Mouse (Mus musculus): ENCODE measurements around the gene Lyrm9.

Gene Lyrm9

DNA sequence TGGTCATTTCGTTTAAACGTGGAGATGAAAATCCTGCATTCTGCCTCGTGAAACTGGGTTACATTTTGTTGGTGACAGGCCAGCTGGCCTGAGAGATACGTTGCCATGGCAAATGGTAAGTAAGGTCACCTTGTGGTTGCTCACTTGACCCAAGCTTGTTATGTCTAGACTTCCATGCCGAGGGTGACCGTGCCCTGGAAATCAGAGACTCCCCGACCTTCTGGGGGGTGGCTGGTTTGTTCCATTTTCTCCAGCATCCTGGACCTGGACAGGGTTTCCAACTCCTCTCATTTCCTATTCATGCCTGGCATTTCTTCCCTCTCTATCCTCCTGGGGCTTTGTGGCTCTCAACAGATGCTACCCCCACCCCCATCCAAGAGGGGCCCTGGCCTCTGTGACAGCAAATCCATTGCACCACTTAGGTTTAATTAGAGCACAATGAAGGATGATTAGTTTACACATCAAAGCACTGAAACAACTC lies 11.9 kb upstream of the Lyrm9 start:
- peak; percentile 66 for DNase-seq (ENCODE audit: inconsistent ontology term)

DNA sequence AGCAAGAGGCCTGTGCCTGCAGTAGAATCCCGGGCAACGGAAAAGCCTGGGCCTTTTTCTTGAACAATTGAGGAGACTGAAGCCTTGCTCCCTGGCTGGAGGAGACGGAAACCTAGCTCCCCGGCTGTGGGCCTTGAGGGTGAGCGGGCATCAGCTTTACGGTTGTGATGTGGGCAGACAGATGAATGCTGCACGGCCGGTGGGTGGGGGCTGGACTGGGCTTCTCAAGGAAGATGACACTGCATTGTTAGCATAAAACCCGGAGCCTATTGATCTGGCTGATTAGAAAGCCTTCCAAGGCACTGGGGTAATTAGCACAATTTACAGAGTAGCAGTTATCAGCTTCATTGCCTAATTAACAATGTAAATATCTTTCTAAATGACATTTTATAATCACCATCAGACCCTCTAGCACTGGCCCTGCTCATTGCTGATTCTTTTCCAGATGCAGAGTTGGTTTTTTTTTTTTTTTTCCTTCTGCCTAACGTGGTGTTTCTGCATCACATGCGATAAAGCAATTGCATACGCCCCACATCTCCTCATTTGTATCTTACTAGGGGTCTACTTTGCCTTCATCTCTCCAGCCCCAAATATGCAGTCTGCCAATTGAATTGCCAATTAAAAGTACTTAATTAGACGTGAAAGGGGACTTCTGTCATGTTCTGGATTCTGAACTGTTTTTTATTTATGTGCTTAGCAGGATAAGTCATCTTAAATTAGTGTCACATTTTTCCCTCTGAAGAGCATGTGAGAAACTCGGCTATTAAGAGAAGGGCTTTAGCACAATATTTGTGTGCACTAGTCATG lies 10.2 kb upstream of the Lyrm9 start:
- DNase-seq (ENCODE audit: inconsistent ontology term) = peak; percentile 58

DNA sequence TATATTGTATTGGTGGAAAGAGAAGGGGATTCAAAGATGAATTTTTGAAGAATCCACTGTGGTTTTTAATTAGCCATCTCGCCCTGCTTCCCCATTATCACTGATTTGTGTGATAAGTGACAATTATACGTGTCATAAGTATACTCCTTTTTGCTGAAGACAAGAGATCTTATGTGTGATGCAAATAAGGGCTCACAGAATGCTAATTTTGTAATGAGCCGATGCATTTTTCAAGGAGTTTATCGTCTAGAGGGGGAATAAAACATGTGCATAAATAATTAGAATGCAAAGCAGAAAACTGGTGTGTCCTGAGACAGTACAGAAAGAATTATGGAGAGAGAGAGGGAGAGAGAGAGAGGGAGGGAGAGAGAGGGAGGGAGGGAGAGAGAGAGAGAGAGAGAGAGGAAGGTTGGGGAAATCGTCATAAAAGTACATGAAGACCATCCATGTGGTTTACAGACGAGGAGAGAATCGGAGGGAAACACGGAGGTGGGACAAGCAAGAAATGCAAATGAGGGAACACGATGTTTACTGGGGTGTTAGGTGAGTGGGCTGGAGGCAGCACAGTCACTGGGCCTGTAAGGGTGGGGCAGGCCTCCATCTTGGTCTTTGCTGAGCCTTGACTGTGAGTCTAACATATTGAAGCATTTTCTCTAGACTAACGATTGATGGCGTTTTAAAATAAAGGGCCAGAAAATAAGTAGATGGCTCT lies 8.9 kb upstream of the Lyrm9 start:
- no peak for DNase-seq (ENCODE audit: inconsistent ontology term)

DNA sequence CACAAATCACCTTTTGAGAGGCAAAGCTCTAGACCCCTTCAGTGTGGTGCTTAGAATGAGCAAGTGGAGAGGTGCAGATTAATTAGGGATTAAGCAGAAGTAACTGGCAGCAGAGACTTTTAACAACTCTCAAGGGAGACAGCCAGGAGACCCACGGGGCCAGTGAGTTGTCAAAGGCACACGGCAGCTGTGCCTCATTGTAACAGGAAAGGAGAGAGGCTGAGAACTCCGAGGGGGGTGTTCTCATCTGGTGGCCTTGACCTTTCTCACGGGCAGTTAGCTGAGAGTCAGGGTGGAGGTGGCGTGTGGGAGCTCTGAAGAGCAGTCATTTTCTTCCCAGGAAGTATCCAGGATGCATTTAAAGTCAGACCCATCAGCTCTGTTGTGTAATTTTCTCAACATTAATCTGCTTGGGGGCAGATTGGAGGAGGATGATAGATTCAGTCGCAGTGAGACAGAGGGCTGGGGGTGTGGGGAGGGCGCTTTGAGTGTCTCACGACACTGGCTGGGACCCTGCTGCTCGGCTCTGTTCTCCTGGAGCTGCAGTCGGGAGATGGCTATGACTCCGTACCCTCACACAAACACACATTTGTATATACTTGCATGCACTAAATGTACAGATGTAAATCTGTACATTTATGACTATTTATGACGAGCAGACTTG lies 5.9 kb upstream of the Lyrm9 start:
- DNase-seq (ENCODE audit: inconsistent ontology term) = no peak

DNA sequence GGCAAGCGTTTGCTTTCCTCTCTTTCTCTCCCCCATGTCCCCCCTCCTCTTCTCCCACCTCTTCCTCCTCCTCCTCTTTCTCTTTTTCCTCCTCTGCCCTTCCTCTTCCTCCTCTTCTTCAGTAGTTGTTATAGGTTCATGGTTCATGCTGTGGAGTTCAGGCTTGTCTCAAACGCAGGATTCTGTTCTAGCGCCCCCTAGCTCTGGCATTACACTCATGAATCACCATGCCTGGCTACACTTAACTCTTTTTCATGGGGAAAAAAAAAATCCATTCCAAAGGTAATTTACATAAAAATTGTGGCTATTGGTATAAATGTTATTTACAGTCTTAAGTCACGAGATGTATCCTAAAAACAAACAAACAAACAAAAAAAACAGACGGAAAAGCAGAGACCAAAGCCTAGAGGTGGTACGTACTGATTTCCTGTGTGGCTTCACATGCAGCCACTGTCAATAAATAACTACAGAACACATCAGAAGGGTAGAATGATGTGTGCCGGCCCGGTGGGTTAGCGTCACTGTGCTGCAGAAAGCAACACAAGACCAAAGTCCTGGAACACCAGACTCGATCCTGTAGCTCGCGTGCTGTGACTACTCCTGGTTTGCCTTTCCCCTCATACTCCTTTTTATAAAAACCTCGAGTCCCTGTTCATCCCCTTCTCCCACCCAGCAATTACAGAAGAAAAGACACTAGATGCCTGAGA lies 3.4 kb upstream of the Lyrm9 start:
- DNase-seq (ENCODE audit: inconsistent ontology term) = no peak

DNA sequence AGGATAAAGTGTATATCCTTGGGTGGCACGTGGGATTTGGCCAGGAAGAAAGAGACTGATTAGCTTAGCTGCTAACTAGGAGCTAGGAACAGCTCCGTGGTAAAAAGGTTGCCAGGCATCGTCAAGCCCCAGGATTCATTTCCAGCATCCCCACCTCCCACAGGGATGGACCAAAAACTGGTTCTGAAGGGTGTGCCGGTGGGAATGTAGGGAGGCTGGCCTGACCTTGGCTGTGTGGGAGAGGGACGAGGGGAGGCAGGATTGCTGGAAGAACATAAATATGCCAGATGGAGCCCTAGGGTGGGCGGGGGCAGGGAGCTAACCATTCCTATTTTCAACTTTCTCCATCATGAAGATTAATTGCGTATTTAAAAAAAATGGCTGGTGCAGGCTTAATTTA lies 1.2 kb downstream of the Lyrm9 start:
- DNase-seq (ENCODE audit: inconsistent ontology term) = no peak

DNA sequence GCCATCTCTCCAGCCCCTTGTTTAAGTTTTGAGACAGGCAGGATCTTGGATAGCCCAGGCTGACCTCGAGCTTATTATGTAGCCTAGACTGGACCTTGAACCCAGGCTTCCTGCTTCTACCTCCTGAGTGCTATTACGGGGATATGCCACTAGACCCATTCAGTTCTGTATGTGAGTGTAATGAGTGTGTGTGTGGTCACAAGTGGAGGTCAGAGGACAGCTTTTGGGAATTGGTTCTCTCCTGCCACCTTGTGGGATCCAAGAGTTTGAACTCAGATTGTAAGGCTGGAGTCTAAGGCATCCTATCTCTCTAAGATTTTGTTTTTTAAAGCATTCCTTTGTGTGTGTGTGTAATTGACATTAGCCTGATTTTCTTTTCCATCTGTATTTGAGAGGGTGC lies 2.0 kb downstream of the Lyrm9 start:
- peak; percentile 55 for DNase-seq (ENCODE audit: inconsistent ontology term)

DNA sequence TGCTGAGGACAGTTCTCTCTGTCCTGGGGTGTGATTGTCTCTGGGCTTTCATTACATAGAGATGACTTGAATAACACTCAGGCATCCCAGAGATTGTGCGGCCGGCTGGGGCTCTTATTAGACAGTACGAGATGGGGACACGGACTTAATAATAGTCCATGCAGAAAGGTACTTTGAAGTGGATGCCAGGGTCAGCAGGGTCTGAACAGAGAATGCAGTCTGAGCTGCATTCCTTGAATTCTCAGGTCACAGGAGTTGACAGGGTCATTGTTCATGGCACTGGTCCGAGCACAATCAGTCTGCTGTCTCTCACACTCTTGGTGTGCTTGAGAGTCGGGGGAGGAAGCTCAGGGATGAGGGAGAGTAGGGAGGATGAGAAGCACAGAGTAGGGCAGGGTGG lies 3.0 kb downstream of the Lyrm9 start:
- peak; percentile 89 for DNase-seq (ENCODE audit: inconsistent ontology term)

DNA sequence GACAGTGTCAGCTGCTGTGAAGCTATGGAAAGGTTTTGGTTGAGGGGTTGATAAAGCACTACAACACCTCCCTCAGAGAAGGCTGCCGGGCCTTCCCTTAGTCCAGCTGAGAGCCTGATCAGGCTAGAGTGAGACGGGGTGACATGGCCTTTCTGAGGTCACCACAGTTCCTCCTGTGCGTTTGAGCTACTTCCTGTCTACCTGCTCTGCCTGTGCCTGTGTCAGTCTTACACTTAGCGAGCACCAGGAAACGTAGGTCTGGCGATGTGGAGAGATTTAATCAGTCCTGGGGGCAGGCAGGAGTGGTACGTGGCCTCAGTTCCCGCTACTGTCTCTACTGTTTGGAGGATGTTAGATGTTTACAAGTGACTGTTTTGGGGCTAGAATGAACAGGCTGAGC lies 3.8 kb downstream of the Lyrm9 start:
- DNase-seq (ENCODE audit: inconsistent ontology term) = no peak

DNA sequence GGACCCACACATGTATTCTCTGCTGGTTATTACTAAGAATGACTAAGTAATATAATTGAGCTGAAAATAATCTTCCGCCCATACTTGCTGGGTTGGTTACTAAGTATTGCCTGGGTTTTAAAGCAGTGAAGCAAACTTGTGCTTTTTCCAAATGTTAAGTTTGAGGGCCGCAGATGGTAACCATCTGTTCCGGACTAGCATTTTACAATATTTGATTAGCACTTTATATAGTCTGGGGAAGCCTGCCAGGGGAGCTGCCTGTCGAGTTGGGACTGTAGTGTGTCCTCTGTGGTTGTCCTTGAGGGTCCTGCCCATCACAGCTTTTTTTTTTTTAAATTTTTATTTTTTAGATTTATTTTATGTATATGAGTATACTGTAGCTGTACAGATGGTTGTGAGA lies 5.3 kb downstream of the Lyrm9 start:
- no peak for DNase-seq (ENCODE audit: inconsistent ontology term)

DNA sequence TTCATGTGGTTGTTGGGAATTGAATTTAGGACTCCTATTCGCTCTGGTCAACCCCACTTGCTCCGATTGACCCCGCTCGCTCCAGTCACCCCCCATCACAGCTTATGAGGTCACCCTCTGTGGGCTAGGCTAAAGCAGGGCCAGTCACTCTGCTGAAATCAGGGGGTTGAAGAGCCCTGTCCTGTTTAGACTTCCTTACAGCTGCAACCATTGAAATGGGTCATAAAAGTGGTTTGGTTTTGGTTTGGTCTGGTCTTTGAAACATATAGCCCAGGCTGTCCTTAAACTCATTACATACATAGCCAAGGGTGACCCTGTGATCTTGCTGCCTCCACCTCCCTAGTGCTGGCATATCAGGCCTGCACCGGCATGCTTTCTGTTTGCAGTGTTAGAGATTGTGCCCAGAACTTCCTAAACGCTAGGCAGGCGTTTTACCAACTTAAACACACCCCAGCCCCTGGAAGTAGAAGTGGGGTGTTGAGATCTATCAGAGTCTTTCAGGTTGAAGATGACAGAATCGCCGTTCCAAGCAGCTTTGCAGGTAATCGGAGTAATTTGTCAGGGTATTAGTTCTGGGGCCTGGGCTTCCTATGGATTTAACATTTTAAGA lies 5.8 kb downstream of the Lyrm9 start:
- no peak for DNase-seq (ENCODE audit: inconsistent ontology term)

DNA sequence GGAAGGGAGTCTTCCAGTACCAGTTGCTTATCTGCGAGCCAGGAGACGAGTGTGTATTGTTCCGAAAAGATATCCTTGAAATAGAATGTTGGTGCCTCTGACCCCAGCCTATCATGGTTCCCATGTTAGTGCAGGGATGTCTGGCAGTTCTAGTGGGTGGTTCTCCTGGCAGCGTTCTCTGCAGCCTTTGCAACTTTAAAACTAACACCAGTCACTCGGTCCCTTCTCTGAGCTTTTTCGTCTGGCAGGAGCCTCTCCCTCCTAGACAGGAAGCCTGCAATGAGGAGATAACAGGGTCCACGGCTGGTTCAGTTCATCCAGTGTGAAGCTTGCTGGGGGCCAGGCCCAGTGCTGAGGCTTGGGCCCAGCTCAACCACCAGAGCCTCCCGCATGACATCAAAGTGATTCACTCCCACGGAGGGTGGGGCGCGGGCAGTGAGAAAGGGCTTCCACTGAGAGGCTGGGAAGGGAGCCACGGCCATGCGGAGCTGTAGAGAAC lies 6.5 kb downstream of the Lyrm9 start:
- DNase-seq (ENCODE audit: inconsistent ontology term) = peak; percentile 94

DNA sequence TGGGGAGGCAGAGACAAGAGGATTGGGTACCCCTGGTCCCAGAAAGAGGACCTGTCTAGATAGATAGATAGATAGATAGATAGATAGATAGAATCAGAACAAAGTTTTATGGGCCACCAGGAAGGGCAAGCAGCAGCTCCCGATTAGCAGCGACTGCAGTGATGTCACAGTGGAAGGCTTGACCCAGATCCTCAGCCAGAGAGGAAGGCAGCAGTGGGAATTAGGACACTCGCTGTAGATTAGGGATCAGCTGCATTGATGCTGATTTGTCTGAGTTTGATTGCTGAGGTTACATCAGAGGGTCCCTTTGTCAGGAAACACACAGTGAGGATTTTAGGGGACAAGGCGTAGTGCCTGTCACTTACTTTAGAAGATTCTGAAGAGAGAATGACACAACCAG lies 10.1 kb downstream of the Lyrm9 start:
- no peak for DNase-seq (ENCODE audit: inconsistent ontology term)

DNA sequence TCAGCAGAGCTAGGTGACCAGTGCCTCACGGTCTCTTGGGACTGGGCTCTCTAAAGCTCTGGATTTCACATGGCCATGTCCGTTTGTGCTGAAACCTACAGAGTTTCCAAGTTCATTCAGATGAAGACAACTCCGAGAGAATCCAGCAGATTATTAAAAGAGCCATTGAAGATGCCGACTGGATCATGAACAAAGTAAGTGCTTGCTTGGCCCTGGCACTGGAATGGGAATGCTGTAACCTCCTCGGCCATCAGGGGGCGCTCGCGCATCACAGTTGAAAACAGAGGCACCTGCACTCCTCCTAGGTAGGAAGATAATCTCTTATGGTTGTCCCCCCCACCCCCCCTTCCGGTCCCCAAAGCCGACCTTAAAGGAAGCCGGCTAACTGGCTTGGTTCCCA lies 11.6 kb downstream of the Lyrm9 start:
- DNase-seq (ENCODE audit: inconsistent ontology term) = peak; percentile 68

DNA sequence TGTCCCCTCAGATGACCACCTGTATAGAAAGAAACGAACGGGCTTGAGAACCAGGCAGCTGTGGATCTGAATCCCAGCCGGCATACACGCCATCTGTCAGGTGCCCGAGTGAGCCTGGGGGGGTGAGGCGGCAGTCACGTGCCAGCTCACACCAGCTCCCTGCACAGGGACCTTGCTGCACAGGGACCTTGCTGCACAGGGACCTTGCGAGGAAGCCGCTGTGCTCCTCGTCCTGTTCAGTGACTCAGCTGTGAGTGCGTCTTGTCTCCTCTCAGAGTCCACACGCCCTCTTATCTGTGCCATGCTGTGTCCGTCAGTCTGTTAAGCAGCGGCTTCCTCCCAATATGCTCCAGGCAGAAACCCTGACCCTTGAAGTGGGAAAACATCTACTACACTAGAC lies 13.1 kb downstream of the Lyrm9 start:
- no peak for DNase-seq (ENCODE audit: inconsistent ontology term)

DNA sequence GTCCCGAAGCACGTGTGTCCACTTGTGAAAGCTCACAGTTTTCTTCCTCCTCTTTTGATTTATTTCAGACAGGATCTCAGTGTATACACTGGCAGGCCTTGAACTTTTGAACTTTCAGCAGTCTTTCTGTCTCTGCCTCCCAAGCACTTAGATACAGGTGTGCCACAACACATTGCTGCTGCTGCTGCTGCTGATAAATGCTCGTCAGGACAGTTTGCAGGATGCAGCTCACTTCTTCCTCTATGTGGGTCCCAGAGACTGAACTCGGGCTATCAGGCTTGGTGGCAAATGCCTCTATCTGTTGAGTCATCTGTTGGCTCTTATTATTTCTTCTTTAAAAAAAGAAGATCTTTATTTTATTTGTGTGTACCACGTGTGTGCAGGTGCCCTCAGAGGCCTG lies 13.8 kb downstream of the Lyrm9 start:
- DNase-seq (ENCODE audit: inconsistent ontology term) = no peak

DNA sequence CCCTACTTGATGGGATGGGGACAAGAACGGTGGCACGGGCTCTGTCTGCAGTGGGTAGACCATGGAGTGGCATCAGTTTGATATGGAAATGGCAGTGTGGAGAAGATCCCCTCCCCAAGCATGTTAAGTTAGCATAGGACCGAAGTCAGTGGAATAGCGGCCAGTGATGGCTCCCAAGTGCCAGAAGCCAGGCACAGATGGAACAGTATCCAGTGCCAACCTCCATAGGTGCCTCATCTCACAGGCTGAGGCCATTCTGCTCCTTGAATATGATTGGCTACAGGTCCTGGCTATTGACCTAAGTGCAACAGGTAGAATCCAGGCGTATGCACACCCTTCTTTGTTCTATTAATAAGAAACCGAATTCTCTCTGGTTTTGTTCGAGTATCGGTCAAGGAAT lies 15.6 kb downstream of the Lyrm9 start:
- DNase-seq (ENCODE audit: inconsistent ontology term) = no peak

DNA sequence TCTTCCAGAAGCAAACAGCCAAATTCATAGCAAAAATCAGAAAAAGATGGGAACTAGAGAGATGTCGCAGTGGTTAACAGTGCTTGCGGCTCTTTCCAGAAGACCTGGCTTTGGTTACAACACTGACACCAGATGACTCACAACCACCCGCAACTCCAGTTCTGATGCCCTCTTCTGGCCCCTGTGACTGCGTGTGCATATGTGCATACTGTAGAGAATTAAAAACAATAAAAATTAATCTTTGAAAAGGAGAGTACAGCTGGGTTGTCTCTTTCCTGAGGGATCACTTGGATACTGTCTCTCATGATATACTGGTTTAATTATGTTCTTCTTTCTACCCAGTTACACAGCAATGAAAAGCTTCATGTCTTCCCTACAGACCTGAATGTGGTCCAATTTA lies 20.2 kb downstream of the Lyrm9 start:
- no peak for DNase-seq (ENCODE audit: inconsistent ontology term)

DNA sequence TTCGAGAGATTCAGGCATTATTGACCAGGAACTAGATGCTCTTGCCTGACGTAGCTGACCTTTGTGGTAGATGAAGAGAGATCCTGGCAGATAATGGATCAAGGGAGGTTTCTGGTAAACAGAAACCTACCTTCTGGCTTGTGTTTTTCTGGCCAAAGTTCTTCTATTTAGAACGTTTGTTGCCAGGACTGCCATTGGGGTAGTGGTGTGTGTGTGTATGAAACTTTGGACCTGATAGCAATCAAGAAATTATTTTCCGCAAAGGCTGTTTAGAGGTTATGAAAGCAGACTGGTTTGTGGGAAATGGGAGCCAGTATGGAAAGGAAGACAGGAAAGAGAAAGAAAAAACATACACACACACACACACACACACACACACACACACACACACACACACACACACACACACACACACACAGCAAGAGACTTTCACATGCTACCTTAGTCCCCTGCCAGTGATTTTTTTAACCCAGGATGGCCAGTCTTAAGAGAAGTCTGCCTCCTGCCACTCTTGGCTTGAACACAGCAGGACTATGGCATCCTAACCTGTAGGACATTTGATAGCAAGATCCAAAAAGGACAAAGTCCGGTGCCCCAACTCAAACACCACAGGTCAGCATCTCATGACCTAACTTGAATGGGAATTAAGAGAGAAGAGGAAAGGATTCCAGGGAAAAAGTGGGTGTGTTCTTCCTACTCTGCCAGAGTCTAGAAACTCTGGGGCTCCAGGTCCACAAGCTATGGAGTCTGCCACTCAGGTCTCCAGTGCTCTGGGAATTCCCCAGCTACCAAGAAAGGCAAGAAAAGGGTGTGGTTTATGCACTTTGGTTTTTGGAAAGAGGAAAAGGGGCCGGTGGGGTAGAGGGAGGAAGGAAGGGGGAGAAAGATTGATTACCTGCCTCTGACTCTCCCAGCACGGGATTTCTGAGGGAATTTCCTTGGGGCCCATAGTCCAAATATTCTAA lies 21.8 kb downstream of the Lyrm9 start:
- no peak for DNase-seq (ENCODE audit: inconsistent ontology term)

DNA sequence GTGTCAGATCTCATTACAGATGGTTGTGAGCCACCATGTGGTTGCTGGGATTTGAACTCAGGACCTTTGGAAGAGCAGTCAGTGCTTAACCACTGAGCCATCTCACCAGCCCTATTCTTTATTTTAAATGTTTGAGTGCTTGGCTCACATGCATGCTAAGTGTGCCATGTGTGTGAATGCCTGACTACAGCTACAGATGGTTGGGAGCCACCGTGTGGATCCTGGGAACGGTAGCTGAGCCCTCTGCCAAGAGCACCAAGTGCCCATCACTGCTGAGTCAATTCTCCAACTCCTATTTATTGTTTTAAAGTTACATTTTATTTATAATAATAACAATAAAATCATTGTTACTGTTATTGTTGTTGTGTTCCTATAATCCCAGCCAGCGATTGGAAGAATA lies 23.5 kb downstream of the Lyrm9 start:
- DNase-seq (ENCODE audit: inconsistent ontology term) = no peak

Data from Muller cell, postnatal 12 days (primary cell).